Mouse (Mus musculus) testis, adult 2 months (tissue): ENCODE data around the gene Vmn2r81.
"Not testable (repeated sequence)": the region's sequence is repeated elsewhere in the genome, so short reads cannot be mapped to it uniquely, and the experiment has no call there.

ENCODE experiments used
- CTCF ChIP-seq: fragments of 200-500 bp; IDR thresholded peaks from 2 replicates; pipeline ENCODE4 v1.5.1; 2012; ENCODE audit warnings: low read depth, mild to moderate bottlenecking, inconsistent platforms, low read length, moderate library complexity; ENCODE audit not compliant: control insufficient read depth, insufficient read depth, insufficient replicate concordance
- POLR2A ChIP-seq: fragments of 200-500 bp; IDR thresholded peaks from 2 replicates; pipeline ENCODE4 v1.6.1; 2012; ENCODE audit warnings: low read depth, mild to moderate bottlenecking, inconsistent platforms, low read length, moderate library complexity; ENCODE audit not compliant: control insufficient read depth

DNA sequence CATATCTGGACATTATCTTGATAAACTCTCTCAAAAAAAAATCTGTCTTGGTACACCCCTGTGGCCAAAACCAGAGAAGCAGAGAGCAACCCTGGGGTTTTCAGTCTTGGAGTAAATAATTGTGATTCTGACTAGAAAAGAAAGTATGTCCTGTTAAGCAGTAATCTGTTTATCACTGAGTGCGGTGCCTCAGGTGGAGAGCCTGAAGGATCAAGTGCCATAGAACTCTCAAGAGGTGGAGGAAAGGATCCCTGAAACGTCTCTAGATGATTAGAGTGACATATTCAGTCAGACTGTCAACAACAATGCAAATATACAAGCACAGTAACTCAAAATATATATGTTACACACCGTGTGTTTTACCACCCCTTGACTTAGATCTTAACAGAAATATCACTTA, at the start of gene Vmn2r81:
- not testable (repeated sequence) for TF ChIP-seq CTCF, POLR2A
